Mouse (Mus musculus): ENCODE data around the gene Tmem192. TPM values are rescaled to one million over a fixed set of nuclear protein-coding genes. Genes with fewer than 3 reads are reported as not detected.

Gene Tmem192
- total and polyA plus RNA-seq, 3 experiments = 21.0 to 42.6 (median 26.2) TPM

- no peaks in the 10 kb centered on the region for H3K79me2 ChIP-seq (replicated peaks; ENCODE audit: control insufficient read depth, insufficient read depth, low read length)
- H3K9ac ChIP-seq (ENCODE audit: low read depth, low read length) = no peak overlapping the region
- no peaks in the 10 kb centered on the region for H3K27me3 ChIP-seq (ENCODE audit: control insufficient read depth, insufficient read depth, low read length)
- H3K4me1 ChIP-seq (ENCODE audit: control insufficient read depth, insufficient read depth, low read length) = peaks cover 1% of the 10 kb centered on the region; the same call in 1 of the 2 replicates
- no peak for DNase-seq
- H3K36me3 ChIP-seq (ENCODE audit: control insufficient read depth, insufficient read depth, low read length) = no peaks in the 10 kb centered on the region
- intact Hi-C loops (cut with DNase I) = no loop called here
- H3K4me3 ChIP-seq = no peak overlapping the region
- WGBS = 75% methylated on average over 7 of the region's 7 CpGs
- TF ChIP-seq POLR2A (IDR thresholded peaks at IDR 0.05; ENCODE audit: insufficient read depth, low read depth, low read length) (no peak), EP300 (IDR thresholded peaks at IDR 0.05; ENCODE audit: insufficient read depth, low read depth, low read length) (no peak), CTCF (IDR thresholded peaks at IDR 0.05) (no peak)
- H3K27ac ChIP-seq = no peak overlapping the region
Observed at GRCm38 (mm10) chr8:64945606-64946005, 1.4 kb upstream of the Tmem192 start.

GRCm38 (mm10) chr8:64946441-64946819 is 555 bp upstream of the Tmem192 start:
- intact Hi-C loops (cut with DNase I) = no loop called here
- H3K4me1 ChIP-seq (ENCODE audit: control insufficient read depth, insufficient read depth, low read length) = peaks cover 1% of the 10 kb centered on the region; the same call in 1 of the 2 replicates
- no peaks in the 10 kb centered on the region for H3K27me3 ChIP-seq (ENCODE audit: control insufficient read depth, insufficient read depth, low read length)
- DNase-seq = no peak
- H3K9ac ChIP-seq (ENCODE audit: low read depth, low read length) = no peak overlapping the region; the same call in 1 of the 2 replicates
- no peaks in the 10 kb centered on the region for H3K36me3 ChIP-seq (ENCODE audit: control insufficient read depth, insufficient read depth, low read length)
- H3K79me2 ChIP-seq (replicated peaks; ENCODE audit: control insufficient read depth, insufficient read depth, low read length) = no peaks in the 10 kb centered on the region
- WGBS = 33% methylated on average over 8 of the region's 8 CpGs
- H3K27ac ChIP-seq = peak overlapping the region; percentile 79
- TF ChIP-seq CTCF (IDR thresholded peaks at IDR 0.05) (no peak), EP300 (IDR thresholded peaks at IDR 0.05; ENCODE audit: insufficient read depth, low read depth, low read length) (no peak), POLR2A (IDR thresholded peaks at IDR 0.05; ENCODE audit: insufficient read depth, low read depth, low read length) (no peak)
- peak overlapping the region; percentile 66 for H3K4me3 ChIP-seq

DNA sequence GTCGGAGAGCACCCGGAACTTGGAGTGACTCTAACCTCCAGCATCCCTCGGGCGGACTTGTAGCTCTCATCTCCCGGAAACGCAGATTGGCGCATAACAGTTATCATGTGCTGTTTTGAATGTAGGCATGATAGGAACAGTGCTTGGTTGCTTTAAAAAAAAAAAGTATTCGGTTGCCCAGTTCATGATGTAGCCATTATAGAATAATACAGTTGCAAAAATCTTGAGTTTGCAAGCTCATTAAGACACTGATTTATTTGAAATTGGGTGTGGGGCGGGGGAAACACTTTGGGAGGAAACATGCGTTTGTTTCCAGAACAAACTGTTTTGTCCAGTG is 681 bp downstream of the Tmem192 start:
- TF ChIP-seq CTCF (IDR thresholded peaks at IDR 0.05) (no peak), POLR2A (IDR thresholded peaks at IDR 0.05; ENCODE audit: insufficient read depth, low read depth, low read length) (no peak), EP300 (IDR thresholded peaks at IDR 0.05; ENCODE audit: insufficient read depth, low read depth, low read length) (no peak)
- 7% methylated on average over 10 of the region's 10 CpGs for WGBS
- intact Hi-C loops (cut with DNase I) = loop anchor here (1.0 kb wide), 1 partner anchor 97 kb away; the partner anchor contains the start of gene Klhl2

GRCm38 (mm10) chr8:64948371-64948770 is 1.4 kb downstream of the Tmem192 start:
- Histone ChIP-seq H3K36me3 (ENCODE audit: control insufficient read depth, insufficient read depth, low read length) (no peaks in the 10 kb centered on the region), H3K27ac (no peak overlapping the region), H3K9ac (ENCODE audit: low read depth, low read length) (no peak overlapping the region), H3K4me1 (ENCODE audit: control insufficient read depth, insufficient read depth, low read length) (no peaks in the 10 kb centered on the region), H3K27me3 (ENCODE audit: control insufficient read depth, insufficient read depth, low read length) (no peaks in the 10 kb centered on the region), H3K79me2 (replicated peaks; ENCODE audit: control insufficient read depth, insufficient read depth, low read length) (no peaks in the 10 kb centered on the region), H3K4me3 (no peak overlapping the region)
- no peak for TF ChIP-seq EP300 (IDR thresholded peaks at IDR 0.05; ENCODE audit: insufficient read depth, low read depth, low read length)
- TF ChIP-seq POLR2A (IDR thresholded peaks at IDR 0.05; ENCODE audit: insufficient read depth, low read depth, low read length) = no peak
- TF ChIP-seq CTCF (IDR thresholded peaks at IDR 0.05) = no peak
- no peak for DNase-seq
- 87% methylated on average over 1 of the region's 1 CpGs for WGBS
- intact Hi-C loops (cut with DNase I) = no loop called here

More for the DNA sequence above, 681 bp downstream of the Tmem192 start:
- H3K79me2 ChIP-seq (replicated peaks; ENCODE audit: control insufficient read depth, insufficient read depth, low read length) = no peaks in the 10 kb centered on the region
- no peaks in the 10 kb centered on the region for H3K27me3 ChIP-seq (ENCODE audit: control insufficient read depth, insufficient read depth, low read length)
- H3K36me3 ChIP-seq (ENCODE audit: control insufficient read depth, insufficient read depth, low read length) = no peaks in the 10 kb centered on the region
- H3K9ac ChIP-seq (ENCODE audit: low read depth, low read length) = peak overlapping the region; percentile 86
- no peaks in the 10 kb centered on the region for H3K4me1 ChIP-seq (ENCODE audit: control insufficient read depth, insufficient read depth, low read length)
- peak overlapping the region; percentile 66 for H3K4me3 ChIP-seq
- peak overlapping the region; percentile 79 for H3K27ac ChIP-seq
- no peak for DNase-seq

DNA sequence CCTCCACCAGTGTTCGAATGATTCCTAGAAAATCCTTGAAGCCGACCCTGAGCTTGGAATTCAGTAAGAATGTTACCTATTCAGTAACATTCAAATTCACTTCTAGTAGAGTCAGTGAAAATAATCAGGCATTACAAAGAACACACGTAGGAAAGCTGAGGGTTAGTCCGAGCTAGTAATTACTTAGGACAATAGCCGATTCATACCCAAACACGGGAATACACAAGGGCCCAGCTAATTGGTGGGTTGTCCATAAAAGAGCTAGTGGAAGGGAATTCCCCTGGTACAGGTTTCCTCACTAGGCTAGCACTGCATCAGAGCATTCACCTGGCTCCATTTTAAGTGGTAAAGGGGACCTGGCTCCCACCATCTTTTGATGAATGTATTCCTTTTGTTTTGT is 5.1 kb downstream of the Tmem192 start:
- H3K27ac ChIP-seq = no peak overlapping the region
- WGBS = 96% methylated on average over 6 of the region's 6 CpGs
- no peak overlapping the region for H3K4me3 ChIP-seq

DNA sequence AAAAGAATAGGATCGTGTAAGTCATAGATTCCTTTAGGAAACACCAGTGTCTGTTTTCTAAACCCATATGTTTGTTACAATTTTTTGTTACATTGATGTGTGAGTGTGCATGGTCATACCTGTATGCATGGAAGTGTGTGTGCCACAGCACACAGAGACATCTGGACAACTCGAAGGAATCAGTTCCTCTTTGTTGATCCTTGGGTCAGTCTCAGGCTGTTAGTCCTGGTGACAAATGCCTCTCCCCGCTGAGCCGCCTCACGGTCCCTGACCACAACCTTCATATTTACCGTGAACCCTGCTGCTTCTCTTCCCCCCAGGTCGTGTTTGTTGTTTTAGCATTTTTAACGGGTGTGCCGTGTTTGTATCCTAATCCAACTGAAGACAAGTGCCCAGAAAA is 12.0 kb downstream of the Tmem192 start:
- TF ChIP-seq CTCF (IDR thresholded peaks at IDR 0.05) (no peak), POLR2A (IDR thresholded peaks at IDR 0.05; ENCODE audit: insufficient read depth, low read depth, low read length) (no peak), EP300 (IDR thresholded peaks at IDR 0.05; ENCODE audit: insufficient read depth, low read depth, low read length) (no peak)
- 84% methylated on average over 9 of the region's 9 CpGs for WGBS
- intact Hi-C loops (cut with DNase I) = no loop called here

More for the DNA sequence above, 5.1 kb downstream of the Tmem192 start:
- H3K27me3 ChIP-seq (ENCODE audit: control insufficient read depth, insufficient read depth, low read length) = no peaks in the 10 kb centered on the region
- TF ChIP-seq EP300 (IDR thresholded peaks at IDR 0.05; ENCODE audit: insufficient read depth, low read depth, low read length) = no peak
- H3K79me2 ChIP-seq (replicated peaks; ENCODE audit: control insufficient read depth, insufficient read depth, low read length) = no peaks in the 10 kb centered on the region
- DNase-seq = no peak
- no peaks in the 10 kb centered on the region for H3K4me1 ChIP-seq (ENCODE audit: control insufficient read depth, insufficient read depth, low read length)
- H3K9ac ChIP-seq (ENCODE audit: low read depth, low read length) = no peak overlapping the region
- intact Hi-C loops (cut with DNase I) = no loop called here
- H3K36me3 ChIP-seq (ENCODE audit: control insufficient read depth, insufficient read depth, low read length) = no peaks in the 10 kb centered on the region

More for the DNA sequence above, 12.0 kb downstream of the Tmem192 start:
- Histone ChIP-seq H3K9ac (ENCODE audit: low read depth, low read length) (no peak overlapping the region), H3K4me1 (ENCODE audit: control insufficient read depth, insufficient read depth, low read length) (no peaks in the 10 kb centered on the region), H3K79me2 (replicated peaks; ENCODE audit: control insufficient read depth, insufficient read depth, low read length) (no peaks in the 10 kb centered on the region), H3K27me3 (ENCODE audit: control insufficient read depth, insufficient read depth, low read length) (no peaks in the 10 kb centered on the region), H3K4me3 (no peak overlapping the region), H3K27ac (no peak overlapping the region), H3K36me3 (ENCODE audit: control insufficient read depth, insufficient read depth, low read length) (no peaks in the 10 kb centered on the region)
- no peak for DNase-seq
